Mouse (Mus musculus) spleen, postnatal 4 days (tissue): Measurements from ENCODE around the gene Dguok.

Experiments used
- DNase-seq, 2 experiments: peaks; one replicate each; pipeline ENCODE4 v3.0.0; 2022; ENCODE audit warnings: low spot score in 2 of 2

The Dguok gene

DNA sequence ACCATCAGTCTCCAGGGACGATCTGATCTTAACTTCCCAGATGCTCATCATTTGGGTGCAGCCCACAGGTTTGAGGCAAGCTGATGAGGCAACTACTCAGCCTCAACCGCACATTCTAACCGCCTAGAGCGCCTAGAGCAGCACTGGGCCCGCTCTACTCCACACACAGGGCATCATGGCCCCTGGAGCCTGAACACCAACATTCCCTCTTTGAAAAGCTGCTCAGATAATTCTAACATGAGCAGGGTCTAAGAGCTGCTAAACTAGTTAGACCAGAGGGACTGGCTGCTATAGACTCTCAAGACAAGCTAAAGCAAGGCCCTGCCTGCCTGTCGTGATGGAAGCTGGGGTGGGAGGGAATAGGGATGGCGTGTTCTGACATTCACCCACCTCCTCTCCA is 73.8 kb downstream of the Dguok start:
- no peak for DNase-seq
